Mouse (Mus musculus): ENCODE measurements at regions not wholly inside any gene's neighbourhood (a gene's known extent, or its start where the extent isn't known, plus 50 kb on each side); places are given as distances from the start of the nearest gene placed in this dataset.

DNA sequence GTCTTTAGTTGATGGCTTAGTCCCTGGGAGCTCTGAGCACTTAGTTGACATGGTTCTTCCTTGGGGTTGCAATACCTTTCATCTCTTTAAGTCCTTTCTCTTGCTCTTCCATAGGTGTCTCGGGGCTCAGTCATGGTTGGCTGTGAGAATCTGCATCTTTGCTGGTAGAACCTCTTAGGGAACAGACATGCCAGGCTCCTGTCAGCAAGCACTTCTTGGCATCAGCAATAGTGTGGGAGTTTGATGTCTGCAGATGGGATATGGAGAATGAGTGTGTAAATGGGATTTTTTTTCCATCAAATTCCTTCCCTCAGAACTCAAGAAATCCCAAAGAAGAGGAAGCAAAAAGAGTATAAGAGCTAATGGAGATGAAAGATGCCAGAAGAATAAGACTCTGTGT lies 1975.9 kb upstream of the Gm12353 start:
- peak in 1 of 2 experiments; percentile 54 for DNase-seq (ENCODE audit: low spot score in 2 of 2)
- intact Hi-C loops (cut with DNase I): loop anchor here (5.0 kb wide), 1 partner anchor 1352 kb away; no protein-coding TSS in a partner anchor

DNA sequence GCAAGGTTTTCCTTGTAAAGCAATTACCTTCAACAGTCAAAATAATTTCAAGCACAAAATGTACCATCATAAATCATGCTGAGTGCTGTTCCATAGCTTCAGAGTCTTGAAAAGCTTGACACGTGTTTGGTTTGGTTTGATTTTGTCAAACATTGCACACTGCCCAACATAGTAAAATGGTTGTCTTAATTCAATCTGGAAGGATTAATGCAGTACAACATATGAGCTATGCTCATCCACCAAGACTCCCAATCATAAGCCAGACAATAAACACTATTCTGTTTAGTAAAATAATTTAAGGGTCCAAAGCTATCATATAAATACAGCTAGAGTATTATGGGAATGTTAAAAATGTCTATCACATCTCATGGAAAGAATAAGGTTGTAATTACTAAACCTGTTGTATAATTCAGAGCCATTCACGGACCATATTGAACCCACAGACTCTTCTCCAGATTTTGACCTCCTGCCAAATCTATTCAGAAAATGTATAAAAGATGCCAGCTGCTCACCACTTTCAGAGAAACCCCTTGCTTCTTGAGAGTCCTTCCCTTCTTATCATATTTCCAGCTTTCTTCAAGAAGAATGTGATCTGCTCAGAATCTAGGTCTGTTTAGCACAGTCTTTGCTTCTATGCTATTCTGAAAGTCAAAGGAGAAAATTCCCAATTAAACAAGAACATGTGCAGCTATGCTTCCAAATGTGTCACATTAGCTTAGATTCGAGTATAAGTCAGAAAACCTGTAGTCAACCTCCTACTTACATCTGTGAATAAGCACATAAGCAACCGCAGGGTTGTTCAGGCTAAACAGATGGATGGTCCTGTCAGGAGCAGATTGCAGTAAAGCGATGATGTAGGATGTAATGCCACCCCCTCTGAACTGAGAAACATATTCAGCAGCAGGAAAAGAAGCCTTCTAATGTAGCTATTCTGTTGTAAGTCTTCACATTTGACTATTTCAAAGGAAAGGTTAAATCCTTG lies 1969.4 kb upstream of the Gm12353 start:
- intact Hi-C loops (cut with DNase I): loop anchor here (1.0 to 5.0 kb wide), 2 partner anchors 217 to 731 kb away; no protein-coding TSS in a partner anchor

DNA sequence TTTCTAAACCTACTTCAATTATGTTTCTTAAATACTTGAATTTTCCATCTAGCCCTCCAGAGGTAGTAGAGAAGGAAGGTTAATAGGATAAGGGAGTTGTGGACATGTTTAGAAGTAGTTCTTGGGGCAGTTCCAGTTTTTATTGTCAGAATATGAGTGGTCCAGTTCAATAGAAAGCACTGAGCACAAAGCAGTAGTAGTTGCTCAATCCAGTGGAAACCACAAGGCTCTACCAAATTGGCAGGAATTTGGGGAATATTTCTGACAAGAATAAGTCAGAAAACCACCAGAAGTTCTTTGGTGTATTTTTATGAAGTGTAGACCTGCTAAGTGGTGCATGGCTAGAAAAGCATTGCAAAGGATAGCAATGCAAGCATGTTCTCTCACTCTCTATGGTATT lies 1958.5 kb upstream of the Gm12353 start:
- DNase-seq (ENCODE audit: low spot score in 2 of 2): no peak
- intact Hi-C loops (cut with DNase I): no loop called here

More for the DNA sequence above, 1969.4 kb upstream of the Gm12353 start:
- peak; percentile 50 to 96 for DNase-seq (ENCODE audit: low spot score in 2 of 2)

DNA sequence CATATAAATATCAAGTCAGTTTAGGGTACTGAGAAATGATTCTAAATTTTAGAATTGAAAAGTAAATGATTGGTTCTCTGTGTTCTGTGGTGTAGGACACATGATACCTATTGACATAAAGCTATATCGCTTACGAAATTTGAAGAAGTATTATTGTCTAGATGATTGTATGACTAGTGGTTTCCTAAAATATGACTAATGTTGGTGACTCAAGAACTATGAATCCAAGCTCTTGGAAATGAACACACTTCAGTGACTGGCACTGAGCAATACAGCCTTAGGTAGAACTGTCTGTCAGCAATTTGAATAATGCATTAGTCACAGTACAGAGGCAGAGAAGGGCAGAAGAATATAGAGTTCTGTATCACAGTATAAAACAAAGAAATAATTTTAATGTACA lies 1955.9 kb upstream of the Gm12353 start:
- no peak for DNase-seq (ENCODE audit: low spot score in 2 of 2)
- intact Hi-C loops (cut with DNase I): no loop called here

DNA sequence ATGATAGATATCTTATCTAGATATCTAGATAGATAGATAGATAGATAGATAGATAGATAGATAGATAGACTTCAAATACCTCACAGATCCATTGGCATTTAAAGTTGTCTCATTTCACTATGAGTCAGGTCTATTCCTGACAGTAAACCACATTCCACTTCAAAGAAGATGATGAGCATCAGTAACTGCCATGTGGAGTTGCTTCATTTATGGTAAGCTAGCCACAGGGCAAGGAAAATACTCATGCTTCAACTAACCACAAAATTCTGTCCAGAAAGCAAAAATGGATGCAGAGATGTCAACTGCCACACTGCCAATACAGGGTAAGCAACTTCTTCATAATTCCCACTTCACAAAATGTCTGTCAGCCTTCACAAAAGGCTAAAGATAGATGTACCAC lies 1951.7 kb upstream of the Gm12353 start:
- intact Hi-C loops (cut with DNase I): no loop called here
- no peak for DNase-seq (ENCODE audit: low spot score in 2 of 2)

DNA sequence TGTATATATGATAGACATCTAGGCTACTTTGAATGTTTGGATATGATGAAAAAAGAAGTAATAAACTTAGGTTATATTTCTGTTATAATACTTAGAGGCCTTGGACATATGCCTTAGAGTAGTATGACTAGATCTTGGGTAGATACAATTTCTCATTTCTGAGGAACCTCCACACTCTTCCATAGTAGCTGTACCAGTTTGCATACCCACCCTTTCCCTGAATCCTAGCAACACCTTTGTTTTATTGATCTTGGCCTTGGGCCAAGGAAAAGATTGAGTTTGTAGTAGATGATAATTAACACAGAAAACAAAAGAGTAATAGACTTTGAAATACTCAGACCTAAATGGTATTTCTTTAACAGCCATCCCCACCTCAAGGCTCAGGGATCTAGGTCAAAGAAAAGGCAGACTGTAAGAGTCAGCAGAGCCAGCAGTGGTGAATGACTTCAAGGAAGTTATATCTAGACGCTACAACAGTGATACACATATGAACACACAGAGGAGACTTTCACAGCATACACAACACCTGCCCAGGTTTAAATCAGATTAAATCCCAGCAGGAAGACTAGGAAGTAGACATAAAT lies 1937.9 kb upstream of the Gm12353 start:
- intact Hi-C loops (cut with DNase I): no loop called here
- no peak for DNase-seq (ENCODE audit: low spot score in 2 of 2)

Measured in left cerebral cortex, postnatal 25 days (tissue).